Mouse (Mus musculus) forebrain, embryonic 12.5 days (tissue): Measurements from ENCODE around the gene Ptpn11. TPM values are rescaled to one million over a fixed set of nuclear protein-coding genes. Genes with fewer than 3 reads are reported as not detected.
A peak's percentile ranks its signal among the peaks of the same experiment; 100 is the strongest.

Experiments used
- ATAC-seq: fragments of 200-750 bp; cut with Nextera tagmentation; 2 replicates; pipeline ENCODE4 v1.8.0; 2017; ENCODE audit warnings: moderate TSS enrichment; ENCODE audit not compliant: low FRiP score
- H3K27ac ChIP-seq: fragments of 300-500 bp; sonication (generic); 2 replicates; pipeline ENCODE4 v1.5.1; 2016; ENCODE audit warnings: mild to moderate bottlenecking
- H3K27me3 ChIP-seq: fragments of 300-500 bp; sonication (generic); 2 replicates; pipeline ENCODE4 v1.6.1; 2016; ENCODE audit warnings: mild to moderate bottlenecking
- H3K36me3 ChIP-seq: fragments of 300-500 bp; sonication (generic); replicated peaks from 2 replicates; pipeline ENCODE4 v1.6.1; 2016; ENCODE audit warnings: mild to moderate bottlenecking
- H3K4me1 ChIP-seq: fragments of 300-500 bp; sonication (generic); 2 replicates; pipeline ENCODE4 v1.6.1; 2016
- H3K4me2 ChIP-seq: fragments of 300-500 bp; sonication (generic); 2 replicates; pipeline ENCODE4 v1.6.1; 2016; ENCODE audit warnings: mild to moderate bottlenecking, moderate library complexity
- H3K4me3 ChIP-seq: fragments of 300-500 bp; sonication (generic); replicated peaks from 2 replicates; pipeline ENCODE4 v1.5.1; 2016; ENCODE audit warnings: mild to moderate bottlenecking
- H3K9ac ChIP-seq: fragments of 300-500 bp; sonication (generic); 2 replicates; pipeline ENCODE4 v1.6.1; 2016; ENCODE audit warnings: mild to moderate bottlenecking
- H3K9me3 ChIP-seq: fragments of 300-500 bp; sonication (generic); 2 replicates; pipeline ENCODE4 v1.6.1; 2016
- WGBS: fragments of 180-500 bp; shearing (Covaris S2); methylation state at CpG from one replicate; pipeline ENCODE4 v1.1.7; 2016; 5-methylcytosine and 5-hydroxymethylcytosine counted together
- polyA plus RNA-seq: library from polyadenylated mRNA; unstranded; fragments of >200 nt; fragmentation: Nextera tagmentation; extraction: Ambion mirVana; gene quantifications from 2 replicates; pipeline ENCODE4 v1.2.1, GENCODE M21; 2016

Ptpn11 gene
- polyA plus RNA-seq, 1 experiment from 2014 or later, result 26.3 TPM

- peaks cover 96% of the 10 kb centered on the region for H3K36me3 ChIP-seq
- H3K9me3 ChIP-seq, result no peaks in the 10 kb centered on the region
- no peak overlapping the region for H3K4me3 ChIP-seq
- H3K4me1 ChIP-seq, result no peaks in the 10 kb centered on the region
- H3K9ac ChIP-seq, result no peak overlapping the region
- ATAC-seq, result no peak
- WGBS, result 84% methylated on average over 5 of the region's 5 CpGs
- no peak overlapping the region for H3K4me2 ChIP-seq
- no peak overlapping the region for H3K27ac ChIP-seq
- H3K27me3 ChIP-seq, result no peaks in the 10 kb centered on the region
Measured at GRCm38 (mm10) chr5:121162285-121162684, 28.9 kb downstream of the Ptpn11 start.

DNA sequence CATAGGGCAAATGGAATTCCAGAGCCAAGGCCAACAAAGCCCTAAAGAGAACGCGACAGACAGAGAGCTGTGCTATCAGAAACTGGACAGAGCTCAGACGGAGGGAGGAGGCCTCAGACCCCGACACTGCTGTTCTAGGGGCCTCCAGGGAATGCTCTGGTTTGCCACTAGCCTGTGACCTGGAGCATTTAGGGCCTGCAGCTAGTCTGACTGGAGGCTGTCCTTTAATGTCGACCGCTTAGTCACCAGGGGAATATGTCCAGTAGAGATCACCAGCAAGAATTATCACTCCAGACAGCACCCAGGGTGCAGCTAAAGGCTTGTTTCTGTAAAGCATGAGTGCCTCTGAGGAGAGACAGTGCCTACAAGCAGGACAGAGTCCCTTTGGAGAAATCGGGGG, 32.2 kb downstream of the Ptpn11 start:
- Histone ChIP-seq H3K4me3 (no peak overlapping the region), H3K9me3 (no peaks in the 10 kb centered on the region), H3K4me2 (no peak overlapping the region), H3K9ac (no peak overlapping the region), H3K27ac (no peak overlapping the region), H3K27me3 (no peaks in the 10 kb centered on the region), H3K4me1 (no peaks in the 10 kb centered on the region), H3K36me3 (peaks cover 90% of the 10 kb centered on the region)
- 93% methylated on average over 7 of the region's 7 CpGs for WGBS
- ATAC-seq, result no peak

GRCm38 (mm10) chr5:121157489-121157888, 33.7 kb downstream of the Ptpn11 start:
- H3K27ac ChIP-seq, result no peak overlapping the region
- no peaks in the 10 kb centered on the region for H3K4me1 ChIP-seq
- no peak overlapping the region for H3K9ac ChIP-seq
- no peaks in the 10 kb centered on the region for H3K27me3 ChIP-seq
- ATAC-seq, result no peak
- WGBS, result 95% methylated on average over 5 of the region's 5 CpGs
- peaks cover 86% of the 10 kb centered on the region for H3K36me3 ChIP-seq
- H3K4me2 ChIP-seq, result no peak overlapping the region
- no peaks in the 10 kb centered on the region for H3K9me3 ChIP-seq
- no peak overlapping the region for H3K4me3 ChIP-seq

GRCm38 (mm10) chr5:121157017-121157416, 34.2 kb downstream of the Ptpn11 start:
- H3K9ac ChIP-seq, result no peak overlapping the region
- H3K9me3 ChIP-seq, result no peaks in the 10 kb centered on the region
- H3K4me3 ChIP-seq, result no peak overlapping the region
- ATAC-seq, result no peak
- no peaks in the 10 kb centered on the region for H3K4me1 ChIP-seq
- no peak overlapping the region for H3K27ac ChIP-seq
- H3K4me2 ChIP-seq, result no peak overlapping the region
- H3K36me3 ChIP-seq, result peaks cover 86% of the 10 kb centered on the region
- 83% methylated on average over 2 of the region's 2 CpGs for WGBS
- no peaks in the 10 kb centered on the region for H3K27me3 ChIP-seq

GRCm38 (mm10) chr5:121156121-121156520, 35.1 kb downstream of the Ptpn11 start:
- H3K4me3 ChIP-seq, result no peak overlapping the region
- H3K4me2 ChIP-seq, result no peak overlapping the region
- no peak for ATAC-seq
- H3K4me1 ChIP-seq, result no peaks in the 10 kb centered on the region
- H3K27me3 ChIP-seq, result no peaks in the 10 kb centered on the region
- no peak overlapping the region for H3K9ac ChIP-seq
- WGBS, result 96% methylated on average over 4 of the region's 4 CpGs
- H3K36me3 ChIP-seq, result peaks cover 87% of the 10 kb centered on the region
- no peaks in the 10 kb centered on the region for H3K9me3 ChIP-seq
- H3K27ac ChIP-seq, result no peak overlapping the region

- peaks cover 84% of the 10 kb centered on the region for H3K36me3 ChIP-seq
- H3K4me1 ChIP-seq, result no peaks in the 10 kb centered on the region
- H3K9me3 ChIP-seq, result no peaks in the 10 kb centered on the region
- H3K27me3 ChIP-seq, result no peaks in the 10 kb centered on the region
- 91% methylated on average over 4 of the region's 4 CpGs for WGBS
- ATAC-seq, result no peak
- H3K4me2 ChIP-seq, result no peak overlapping the region
- H3K4me3 ChIP-seq, result no peak overlapping the region
- no peak overlapping the region for H3K27ac ChIP-seq
- no peak overlapping the region for H3K9ac ChIP-seq
Measured at GRCm38 (mm10) chr5:121150684-121151083, 40.5 kb downstream of the Ptpn11 start.

GRCm38 (mm10) chr5:121149246-121149645, 42.0 kb downstream of the Ptpn11 start:
- no peak overlapping the region for H3K4me3 ChIP-seq
- no peaks in the 10 kb centered on the region for H3K9me3 ChIP-seq
- H3K9ac ChIP-seq, result no peak overlapping the region
- peaks cover 85% of the 10 kb centered on the region for H3K36me3 ChIP-seq
- no peak overlapping the region for H3K4me2 ChIP-seq
- no peaks in the 10 kb centered on the region for H3K27me3 ChIP-seq
- H3K27ac ChIP-seq, result no peak overlapping the region
- no peaks in the 10 kb centered on the region for H3K4me1 ChIP-seq
- ATAC-seq, result no peak
- WGBS, result 65% methylated on average over 1 of the region's 1 CpGs

DNA sequence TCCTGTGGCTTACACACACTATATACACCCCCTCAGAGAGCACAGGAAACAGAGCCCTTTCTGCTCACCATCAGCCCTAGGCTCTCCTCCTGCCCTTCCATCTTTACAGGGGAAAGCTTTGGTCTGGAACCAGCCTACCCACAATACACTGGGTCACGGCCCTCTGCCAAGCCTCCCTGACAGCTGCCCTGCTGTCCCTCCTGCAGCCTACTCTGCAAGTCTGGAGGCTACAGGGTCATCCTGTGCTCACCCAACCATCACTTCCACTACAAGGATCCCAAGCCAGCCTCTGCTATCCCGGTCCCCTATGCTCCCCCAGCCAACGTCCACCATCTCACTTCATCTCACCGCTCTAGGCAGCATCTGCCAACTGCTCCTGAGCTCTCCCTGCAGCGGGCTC, 44.9 kb downstream of the Ptpn11 start:
- no peak overlapping the region for H3K9ac ChIP-seq
- peaks cover 80% of the 10 kb centered on the region for H3K36me3 ChIP-seq
- ATAC-seq, result no peak
- no peak overlapping the region for H3K4me2 ChIP-seq
- no peak overlapping the region for H3K4me3 ChIP-seq
- H3K27me3 ChIP-seq, result no peaks in the 10 kb centered on the region
- WGBS, result 96% methylated on average over 5 of the region's 5 CpGs
- no peaks in the 10 kb centered on the region for H3K9me3 ChIP-seq
- H3K4me1 ChIP-seq, result peaks cover 14% of the 10 kb centered on the region
- H3K27ac ChIP-seq, result no peak overlapping the region

DNA sequence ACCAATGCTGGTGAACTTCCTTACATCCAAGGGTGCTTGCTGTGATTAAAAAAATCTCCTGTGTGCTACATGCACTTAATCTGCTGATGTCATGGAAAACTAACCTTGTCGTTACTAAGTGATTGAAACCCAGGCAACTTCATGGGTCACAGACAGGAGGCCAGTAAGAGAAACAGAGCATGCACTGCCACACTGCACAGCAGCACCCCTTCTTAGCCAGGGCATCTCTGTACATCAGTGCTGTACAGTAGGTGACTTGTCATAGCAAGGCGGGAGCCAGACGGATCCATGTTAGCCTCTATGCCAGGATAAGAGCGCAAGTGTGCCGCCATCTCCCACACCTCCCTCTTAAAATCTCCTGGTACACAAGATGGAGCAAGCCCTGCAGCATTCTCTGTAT, 45.6 kb downstream of the Ptpn11 start:
- Histone ChIP-seq H3K4me3 (no peak overlapping the region), H3K4me1 (peaks cover 14% of the 10 kb centered on the region), H3K9ac (no peak overlapping the region), H3K4me2 (no peak overlapping the region), H3K36me3 (peaks cover 80% of the 10 kb centered on the region), H3K27me3 (no peaks in the 10 kb centered on the region), H3K27ac (no peak overlapping the region), H3K9me3 (no peaks in the 10 kb centered on the region)
- 91% methylated on average over 5 of the region's 5 CpGs for WGBS
- ATAC-seq, result no peak

GRCm38 (mm10) chr5:121144441-121145238, 46.6 kb downstream of the Ptpn11 start:
- Histone ChIP-seq H3K36me3 (peaks cover 77% of the 10 kb centered on the region), H3K4me2 (no peak overlapping the region)
- WGBS, result 89% methylated on average over 13 of the region's 13 CpGs

DNA sequence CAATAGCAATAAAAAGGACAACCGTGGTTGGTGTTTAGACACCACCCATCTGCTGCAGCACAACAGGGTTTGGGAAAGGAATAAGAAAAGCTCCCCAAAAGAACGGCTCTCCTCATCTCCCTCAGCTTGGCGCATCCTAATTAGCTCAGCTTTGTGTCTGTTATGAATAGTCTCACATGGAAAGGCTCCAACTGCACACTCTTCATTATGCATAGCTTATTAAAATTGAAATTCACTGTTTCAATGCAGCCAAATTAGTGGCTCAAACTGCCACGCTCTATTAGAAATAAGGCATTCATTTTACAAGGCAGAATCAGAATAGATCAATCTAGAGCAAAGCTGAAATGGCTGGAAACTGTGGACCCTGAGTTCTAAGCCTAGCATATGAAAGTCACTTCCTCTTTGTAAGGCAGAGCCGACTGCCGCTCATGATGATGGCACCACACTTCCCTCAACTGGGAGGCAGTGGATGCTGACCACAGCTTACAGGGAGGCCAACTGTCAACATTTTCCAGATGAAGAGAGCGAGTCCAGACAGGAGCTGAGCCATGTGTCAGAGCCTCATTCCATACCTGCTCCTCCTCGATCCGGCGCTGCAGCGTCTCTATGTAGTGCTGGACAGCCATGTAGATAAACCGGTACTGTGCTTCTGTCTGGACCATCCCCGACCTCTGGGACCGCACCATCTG, 48.6 kb downstream of the Ptpn11 start:
- WGBS, result 70% methylated on average over 14 of the region's 14 CpGs
- Histone ChIP-seq H3K4me1 (peaks cover 14% of the 10 kb centered on the region), H3K9ac (no peak overlapping the region), H3K36me3 (peaks cover 80% of the 10 kb centered on the region), H3K9me3 (no peaks in the 10 kb centered on the region), H3K27me3 (no peaks in the 10 kb centered on the region), H3K27ac (peak overlapping the region; percentile 80), H3K4me2 (no peak overlapping the region), H3K4me3 (no peak overlapping the region)
- no peak for ATAC-seq

More at GRCm38 (mm10) chr5:121144441-121145238, 46.6 kb downstream of the Ptpn11 start:
- Histone ChIP-seq H3K9ac (no peak overlapping the region), H3K4me3 (no peak overlapping the region), H3K27me3 (no peaks in the 10 kb centered on the region), H3K4me1 (peaks cover 14% of the 10 kb centered on the region), H3K9me3 (no peaks in the 10 kb centered on the region), H3K27ac (no peak overlapping the region)
- no peak for ATAC-seq

GRCm38 (mm10) chr5:121140276-121140675, 50.9 kb downstream of the Ptpn11 start:
- Histone ChIP-seq H3K4me1 (peaks cover 14% of the 10 kb centered on the region), H3K27me3 (no peaks in the 10 kb centered on the region), H3K27ac (no peak overlapping the region), H3K4me2 (no peak overlapping the region), H3K4me3 (no peak overlapping the region), H3K9me3 (no peaks in the 10 kb centered on the region), H3K9ac (no peak overlapping the region), H3K36me3 (peaks cover 79% of the 10 kb centered on the region)
- 67% methylated on average over 7 of the region's 7 CpGs for WGBS
- no peak for ATAC-seq

- Histone ChIP-seq H3K4me3 (no peak overlapping the region), H3K27ac (no peak overlapping the region), H3K9me3 (no peaks in the 10 kb centered on the region), H3K4me2 (no peak overlapping the region), H3K27me3 (no peaks in the 10 kb centered on the region), H3K36me3 (peaks cover 82% of the 10 kb centered on the region), H3K9ac (no peak overlapping the region), H3K4me1 (peaks cover 2% of the 10 kb centered on the region; the same call in 1 of the 2 replicates)
- WGBS, result 94% methylated on average over 8 of the region's 8 CpGs
- no peak for ATAC-seq
Measured at GRCm38 (mm10) chr5:121137125-121137524, 54.1 kb downstream of the Ptpn11 start.
